Mouse (Mus musculus): Measurements from ENCODE around the gene Mettl24. TPM values are rescaled to one million over a fixed set of nuclear protein-coding genes. Genes with fewer than 3 reads are reported as not detected.

Gene Mettl24
- polyA plus RNA-seq (2015; fragmentation: Nextera tagmentation; extraction: Ambion mirVana): 0.46 and 0.88 TPM in 2 replicates

GRCm38 (mm10) chr10:40683092-40683867 is at the start of gene Mettl24:
Gene Mettl24, plus strand, starts transcription at chr10:40683282.

Other genes starting within 250 kb of the Mettl24 start
- not detected in 2 replicates for gene Slc22a16, start 112.9 kb upstream of the Mettl24 start, polyA plus RNA-seq (2015; fragmentation: Nextera tagmentation; extraction: Ambion mirVana)
- 12.6 and 17.1 TPM in 2 replicates for gene Ddo, start 53.3 kb upstream of the Mettl24 start, polyA plus RNA-seq (2015; fragmentation: Nextera tagmentation; extraction: Ambion mirVana)
- gene Cdc40, start 200.0 kb downstream of the Mettl24 start, polyA plus RNA-seq (2015; fragmentation: Nextera tagmentation; extraction: Ambion mirVana): 14.9 and 15.3 TPM in 2 replicates
- gene Wasf1, start 200.2 kb downstream of the Mettl24 start, polyA plus RNA-seq (2015; fragmentation: Nextera tagmentation; extraction: Ambion mirVana): 2.3 and 2.9 TPM in 2 replicates